Mouse (Mus musculus): ENCODE data around the gene Vstm2a.

Gene Vstm2a

GRCm38 (mm10) chr11:16257473-16257921 lies at the start of gene Vstm2a:
Vstm2a (plus strand) TSS chr11:16257724.
- no peak for DNase-seq

DNA sequence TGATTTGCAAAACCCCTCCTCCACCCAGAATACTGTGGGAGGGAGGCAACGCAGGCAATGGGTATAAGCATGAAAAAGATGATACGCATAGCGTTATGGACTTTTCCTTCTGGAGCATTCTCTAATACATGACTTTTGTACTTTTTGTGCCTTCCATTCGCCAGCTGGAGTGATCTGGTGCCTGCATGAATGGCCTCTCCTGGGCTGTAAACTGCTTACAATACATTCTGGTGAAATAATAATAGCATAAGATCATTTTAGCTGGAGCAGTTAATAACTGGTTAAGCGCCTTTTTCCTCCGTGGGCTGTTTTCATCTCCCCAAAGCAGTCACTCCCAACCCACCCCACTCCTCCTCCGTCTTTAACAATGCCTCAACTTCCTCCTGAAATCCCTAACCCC lies 513 bp upstream of the Vstm2a start:
- no peak for DNase-seq

GRCm38 (mm10) chr11:16258300-16258699 lies 776 bp downstream of the Vstm2a start:
- no peak for DNase-seq

DNA sequence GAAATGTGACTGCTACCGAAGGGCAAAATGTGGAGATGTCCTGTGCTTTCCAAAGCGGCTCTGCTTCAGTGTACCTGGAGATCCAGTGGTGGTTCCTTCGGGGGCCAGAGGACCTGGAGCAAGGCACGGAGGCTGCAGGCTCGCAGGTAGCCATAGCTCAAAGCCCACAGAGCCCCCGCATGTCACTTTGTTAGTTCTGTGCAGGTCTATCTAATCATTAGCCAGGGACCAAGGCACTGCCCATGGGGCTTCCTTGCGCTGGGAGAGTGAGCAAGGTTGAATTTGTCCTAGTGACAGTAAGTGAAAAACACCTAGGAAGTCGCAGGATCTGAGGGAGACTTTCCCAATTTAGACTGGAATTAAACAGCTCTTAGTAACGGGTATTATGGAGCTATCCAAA lies 2.4 kb downstream of the Vstm2a start:
- no peak for DNase-seq

DNA sequence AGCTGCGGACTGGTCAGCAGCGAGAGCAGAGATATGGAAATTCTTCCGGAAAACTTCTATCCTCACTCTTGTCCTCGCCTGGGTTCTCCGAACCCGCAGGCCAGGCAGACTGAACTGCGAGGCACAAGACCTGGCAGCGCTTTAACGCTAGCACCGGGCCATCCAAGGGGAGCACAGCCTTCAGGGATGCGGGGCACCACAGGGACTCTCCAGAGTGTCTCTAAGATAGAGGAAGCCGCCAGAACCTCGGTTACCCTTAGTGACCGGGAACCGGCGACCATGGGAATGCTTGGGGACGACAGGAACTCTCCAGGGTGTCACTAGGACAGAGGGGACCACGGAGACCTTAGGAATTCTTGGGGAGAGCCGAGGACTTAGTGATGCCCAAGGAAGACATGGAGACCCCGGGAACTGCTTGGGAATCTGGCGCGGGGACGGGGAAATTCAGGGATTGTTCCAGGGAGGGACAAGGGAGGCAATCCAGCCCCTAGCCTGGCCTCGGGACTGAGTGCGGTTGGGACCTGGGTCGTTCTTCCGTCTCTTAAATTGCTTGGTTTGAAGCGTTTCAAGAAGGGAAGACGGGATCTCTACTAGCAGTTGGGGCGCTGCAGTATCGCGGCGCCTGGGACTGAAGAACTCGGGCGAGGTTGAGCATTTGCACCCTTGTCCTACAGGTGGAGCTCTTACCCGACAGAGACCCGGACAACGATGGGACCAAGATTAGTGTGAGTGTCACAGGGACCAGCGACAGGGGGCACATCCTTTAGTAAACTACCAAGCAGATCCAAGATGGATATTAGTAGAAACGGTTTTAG lies 3.4 kb downstream of the Vstm2a start:
- no peak for DNase-seq

DNA sequence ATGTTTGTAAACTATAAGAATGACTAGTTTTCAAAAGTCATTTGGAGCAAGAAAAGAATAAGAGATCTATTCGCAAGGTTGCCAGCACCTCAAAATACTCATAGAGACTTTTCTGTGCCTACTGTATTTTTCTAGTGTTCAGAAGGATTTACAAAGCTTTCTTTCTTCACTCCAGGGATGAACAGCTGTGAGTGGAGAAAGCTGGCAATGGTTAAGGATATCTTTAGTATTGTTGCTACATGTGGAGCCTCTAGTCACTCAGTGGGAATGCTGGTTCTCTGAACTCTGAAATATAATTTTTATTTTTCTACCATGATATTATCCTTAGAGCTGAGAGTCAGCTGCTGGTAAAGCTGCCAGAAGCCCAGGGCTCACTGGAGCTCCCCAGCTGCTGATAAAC lies 10.9 kb downstream of the Vstm2a start:
- no peak for DNase-seq

- no peak for DNase-seq
These were observed 32.9 kb downstream of the Vstm2a start for GRCm38 (mm10) chr11:16290381-16290780.

DNA sequence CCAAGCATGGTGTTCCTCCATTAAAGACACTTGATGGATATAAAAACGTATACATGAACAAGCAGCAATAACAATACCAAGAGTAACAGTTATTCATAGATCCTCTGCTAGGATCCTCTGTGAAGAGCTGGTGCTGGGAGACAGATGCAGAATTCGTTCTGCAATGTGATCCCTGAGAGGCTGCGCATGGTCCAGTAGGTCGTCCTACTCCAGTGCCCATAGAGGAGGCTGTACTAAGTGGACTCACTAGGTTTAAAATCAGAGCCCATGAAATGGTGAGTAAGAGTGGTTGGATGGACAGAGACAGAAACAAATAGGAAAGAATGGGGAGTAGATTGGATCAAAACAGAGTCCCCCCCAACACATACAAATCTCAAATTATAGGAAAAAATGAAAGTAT lies 35.4 kb downstream of the Vstm2a start:
- no peak for DNase-seq

DNA sequence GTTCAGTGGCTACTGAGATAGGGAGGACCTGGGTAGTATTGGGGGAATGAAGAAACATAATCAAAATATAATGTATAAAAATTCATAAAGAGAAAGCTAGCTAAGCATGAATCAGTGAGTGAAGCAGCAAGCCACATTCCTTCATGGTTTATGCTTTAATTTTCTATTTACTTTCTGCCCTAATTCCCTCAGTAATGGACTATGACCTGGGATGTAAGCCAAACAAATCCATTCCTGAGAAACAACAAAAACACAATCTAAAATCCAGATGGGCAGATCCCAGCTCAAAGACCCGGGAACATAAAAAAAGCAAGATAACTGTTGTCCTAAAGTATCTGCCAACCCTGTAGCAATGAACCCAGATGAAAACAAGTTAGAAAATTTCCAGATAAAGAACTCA lies 39.0 kb downstream of the Vstm2a start:
- no peak for DNase-seq

- no peak for DNase-seq
These were observed 42.0 kb downstream of the Vstm2a start for GRCm38 (mm10) chr11:16299492-16299891.

DNA sequence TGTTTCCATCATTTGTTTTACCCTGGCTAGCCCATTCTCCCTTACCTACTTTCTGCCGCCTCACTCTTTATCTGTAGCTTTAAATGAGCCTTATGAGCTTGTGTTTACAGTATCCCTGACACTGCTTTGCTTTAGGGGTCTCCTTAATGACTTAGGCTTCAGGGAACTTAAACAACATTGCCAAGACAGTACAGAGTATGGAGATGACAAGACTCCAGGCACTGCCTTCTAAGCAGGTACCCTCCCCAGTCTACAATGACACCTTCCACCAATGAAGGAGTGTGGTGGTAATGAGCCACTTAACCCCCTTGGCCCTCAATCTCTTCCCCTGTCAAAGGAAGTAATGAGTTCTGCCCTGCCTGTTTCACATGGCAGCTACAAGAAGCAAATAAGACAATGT lies 42.4 kb downstream of the Vstm2a start:
- no peak for DNase-seq

DNA sequence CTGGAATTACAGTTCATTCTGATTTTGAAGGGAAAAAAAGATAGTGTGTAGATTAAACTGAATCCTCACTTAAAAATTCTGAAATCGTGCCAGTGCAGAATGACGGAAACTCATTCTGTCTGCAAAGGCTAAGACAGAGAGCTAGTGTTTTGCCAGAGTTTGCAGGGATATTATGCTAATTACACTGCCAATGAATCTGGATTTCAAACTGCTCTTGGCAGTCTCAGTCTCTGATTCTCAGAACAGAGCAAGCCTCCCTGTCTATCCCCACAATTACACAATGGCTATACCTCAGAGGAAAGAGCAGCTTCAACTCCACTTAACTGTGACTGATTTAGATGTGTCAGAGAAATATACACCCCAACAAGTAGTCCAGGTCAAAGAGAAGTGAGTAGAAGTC lies 43.2 kb downstream of the Vstm2a start:
- DNase-seq: no peak

- DNase-seq: no peak
These were observed 57.6 kb downstream of the Vstm2a start for GRCm38 (mm10) chr11:16315097-16315496.

- DNase-seq: no peak
These were observed 87.7 kb downstream of the Vstm2a start for GRCm38 (mm10) chr11:16345179-16345578.

DNA sequence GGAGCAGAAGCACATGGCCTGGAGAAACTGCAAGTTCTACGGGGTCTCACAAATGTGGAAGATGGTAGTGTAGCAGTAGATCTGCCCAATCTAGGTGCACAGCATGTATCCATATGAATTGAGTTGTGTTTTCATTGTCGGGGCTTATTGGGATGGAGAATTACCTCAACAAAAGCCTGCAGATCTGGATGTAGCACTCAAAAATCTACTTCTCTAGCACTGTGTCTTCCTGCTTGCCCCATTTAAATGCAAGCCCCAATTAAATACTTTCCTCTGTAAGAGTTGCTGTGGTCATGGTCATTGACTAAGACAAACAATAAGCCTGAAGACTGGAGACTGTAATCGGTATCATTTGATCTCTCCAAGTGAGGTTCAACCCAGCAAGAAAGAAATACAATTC lies 88.2 kb downstream of the Vstm2a start:
- DNase-seq: no peak

DNA sequence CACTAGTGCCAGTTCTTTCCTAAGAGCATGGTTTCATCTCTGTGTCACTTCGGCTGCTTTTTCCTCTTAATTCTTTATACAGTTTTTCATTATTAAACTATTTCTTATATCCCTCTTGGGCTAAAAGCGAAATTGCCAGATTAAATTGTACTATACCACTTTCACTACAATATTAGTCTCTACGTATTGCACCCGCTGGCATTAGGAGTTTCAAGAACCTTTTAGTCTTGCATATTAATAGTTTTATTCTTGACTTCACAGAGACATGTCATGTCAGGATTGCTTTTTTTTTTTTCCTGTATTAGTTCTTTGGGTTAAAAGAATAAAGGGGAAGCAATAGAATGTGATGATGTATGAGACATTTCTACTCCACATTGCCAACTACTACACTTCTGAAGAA lies 94.4 kb downstream of the Vstm2a start:
- no peak for DNase-seq

- no peak for DNase-seq
These were observed 96.8 kb downstream of the Vstm2a start for GRCm38 (mm10) chr11:16354356-16354755.

- no peak for DNase-seq
These were observed 109.5 kb downstream of the Vstm2a start for GRCm38 (mm10) chr11:16366852-16367587.

GRCm38 (mm10) chr11:16403627-16404026 lies 146.1 kb downstream of the Vstm2a start:
- no peak for DNase-seq

GRCm38 (mm10) chr11:16411736-16412135 lies 154.2 kb downstream of the Vstm2a start:
- DNase-seq: no peak

DNA sequence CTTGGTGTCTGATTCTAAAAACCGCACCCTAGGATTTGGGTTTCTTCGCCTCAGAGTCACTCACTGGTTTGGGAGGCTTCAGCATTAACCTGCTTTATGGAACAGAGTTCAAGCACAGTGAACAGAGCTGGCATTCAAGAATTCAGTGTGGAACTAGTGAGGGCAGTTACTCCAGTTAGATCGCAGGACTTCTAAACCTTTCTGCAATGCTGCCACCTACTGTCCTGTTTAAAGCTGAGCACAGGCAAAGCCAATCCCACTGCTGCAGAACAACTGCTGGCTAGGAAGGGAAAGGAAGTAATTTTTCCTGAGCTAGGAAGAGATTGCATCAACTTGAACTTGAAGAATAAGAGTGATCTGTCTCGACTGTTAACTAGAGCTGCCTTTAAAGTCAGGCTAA lies 155.1 kb downstream of the Vstm2a start:
- no peak for DNase-seq

DNA sequence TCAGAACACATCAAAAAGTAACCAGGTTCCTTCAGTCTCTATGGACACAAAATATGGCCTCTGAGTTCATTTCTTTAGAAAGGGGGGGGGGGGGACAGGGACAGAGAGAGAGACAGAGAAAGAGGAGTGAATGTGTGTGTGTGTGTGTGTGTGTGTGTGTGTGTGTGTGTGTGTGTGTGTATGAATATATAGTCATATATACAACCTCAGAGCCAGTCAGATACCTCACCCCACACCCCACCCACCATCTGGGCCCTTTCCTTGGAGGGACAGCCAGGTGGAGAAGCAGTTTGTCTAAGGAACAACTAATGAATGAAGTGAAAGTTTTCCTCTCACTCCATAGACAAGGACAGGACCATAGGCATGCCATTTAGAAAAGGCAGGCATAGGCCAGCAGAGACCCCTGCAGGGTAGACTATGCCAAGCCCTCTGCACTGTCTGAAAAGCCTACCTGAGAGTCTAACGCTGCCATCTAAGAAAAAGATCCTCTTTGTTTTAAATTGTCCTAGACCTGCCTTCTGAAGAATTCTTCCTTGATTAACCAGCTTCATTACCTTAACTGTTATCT lies 155.6 kb downstream of the Vstm2a start:
- DNase-seq: no peak

- DNase-seq: no peak
These were observed 182.2 kb downstream of the Vstm2a start for GRCm38 (mm10) chr11:16439548-16440251.

Data from heart, adult 11 months (tissue).